Mouse (Mus musculus): ENCODE measurements at regions not wholly inside any gene's neighbourhood (a gene's known extent, or its start where the extent isn't known, plus 50 kb on each side); places are given as distances from the start of the nearest gene placed in this dataset.

DNA sequence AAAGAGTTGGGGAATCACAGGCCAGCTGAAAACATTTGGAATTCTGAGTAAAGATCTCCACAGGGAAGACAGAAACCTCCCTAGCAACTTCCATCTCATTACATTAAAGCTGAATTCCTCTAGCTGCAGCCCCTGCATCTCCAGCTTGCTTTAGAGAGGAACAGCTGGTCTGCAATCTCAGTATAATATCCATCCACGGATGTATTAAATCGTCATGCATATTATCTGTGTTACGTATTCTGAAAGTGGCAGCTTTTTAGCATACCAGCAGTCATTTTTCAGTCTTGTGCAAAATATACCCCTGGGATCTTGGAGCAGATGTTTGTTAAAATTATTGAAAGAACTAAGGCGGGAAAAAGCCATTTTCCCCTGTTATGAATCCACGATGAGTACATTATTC is 287.7 kb upstream of the Gm9747 start:
- no peak for TF ChIP-seq FLI1 (IDR thresholded peaks at IDR 0.05; ENCODE audit: low read length)
- TF ChIP-seq GATA1 (IDR thresholded peaks at IDR 0.05; ENCODE audit: borderline replicate concordance, low read length) = no peak
